Mouse (Mus musculus): ENCODE results near the gene Slc27a5.
A peak's percentile ranks its signal among the peaks of the same experiment; 100 is the strongest.

Slc27a5 gene

DNA sequence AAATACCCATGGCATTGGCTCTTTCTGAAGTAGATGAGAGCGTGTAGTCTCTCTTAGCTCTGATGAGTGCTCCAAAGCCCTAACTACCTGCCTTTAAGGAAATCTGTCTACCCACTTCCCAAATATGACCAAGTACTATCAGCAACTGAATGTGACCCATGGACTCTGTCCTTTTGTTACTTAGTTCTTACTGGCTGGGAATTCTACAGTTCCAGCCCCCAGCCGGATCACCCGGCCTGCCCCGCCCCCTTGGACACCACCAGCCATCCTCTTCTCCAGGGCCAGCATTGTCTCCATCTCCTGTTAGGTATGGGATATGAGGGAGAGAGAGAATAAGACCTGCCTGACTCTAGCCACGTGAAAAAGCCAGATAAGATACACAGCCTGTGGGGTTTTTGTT, at the start of gene Slc27a5:
Slc27a5 (minus strand) TSS at position 140 of the 400 bp plus-strand sequence.
- no peak for DNase-seq

DNA sequence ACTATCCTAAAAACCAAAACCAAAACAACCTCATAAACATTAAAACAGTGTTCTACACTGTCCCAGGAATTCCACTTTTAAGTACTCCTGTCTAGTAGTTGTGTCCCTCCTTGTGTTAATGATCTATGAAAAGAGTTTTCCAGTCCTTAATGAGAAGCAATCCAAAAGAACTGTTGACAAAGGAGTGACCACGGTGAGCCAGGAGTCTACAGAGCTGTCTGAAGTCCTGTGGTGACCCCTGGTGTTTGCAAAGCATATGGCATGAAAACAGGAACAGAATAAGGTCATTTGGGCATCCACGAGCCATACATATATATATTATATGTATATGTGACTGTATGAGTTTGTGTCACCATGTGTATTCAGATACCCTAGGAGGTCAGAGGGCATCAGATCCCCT, 48.1 kb upstream of the Slc27a5 start:
- peak; percentile 81 for DNase-seq

DNA sequence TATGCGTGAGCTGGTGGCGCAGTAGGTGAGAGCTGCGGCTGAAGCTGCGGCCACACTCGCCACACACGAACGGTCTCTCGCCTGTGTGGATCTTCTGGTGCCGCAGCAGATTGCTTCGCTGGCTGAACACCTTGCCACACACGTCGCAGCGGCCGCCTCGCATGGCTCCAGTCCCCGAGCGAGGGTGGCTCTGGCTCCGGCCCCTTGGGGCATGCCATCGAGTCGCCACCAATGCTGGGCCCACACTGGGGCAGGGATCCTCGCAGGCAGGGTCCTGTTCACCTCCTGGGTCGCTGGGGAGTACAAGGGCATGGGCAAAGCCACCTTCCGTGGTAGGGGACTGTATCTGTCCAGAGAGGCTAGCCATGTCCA, 46.2 kb upstream of the Slc27a5 start:
- no peak for DNase-seq

DNA sequence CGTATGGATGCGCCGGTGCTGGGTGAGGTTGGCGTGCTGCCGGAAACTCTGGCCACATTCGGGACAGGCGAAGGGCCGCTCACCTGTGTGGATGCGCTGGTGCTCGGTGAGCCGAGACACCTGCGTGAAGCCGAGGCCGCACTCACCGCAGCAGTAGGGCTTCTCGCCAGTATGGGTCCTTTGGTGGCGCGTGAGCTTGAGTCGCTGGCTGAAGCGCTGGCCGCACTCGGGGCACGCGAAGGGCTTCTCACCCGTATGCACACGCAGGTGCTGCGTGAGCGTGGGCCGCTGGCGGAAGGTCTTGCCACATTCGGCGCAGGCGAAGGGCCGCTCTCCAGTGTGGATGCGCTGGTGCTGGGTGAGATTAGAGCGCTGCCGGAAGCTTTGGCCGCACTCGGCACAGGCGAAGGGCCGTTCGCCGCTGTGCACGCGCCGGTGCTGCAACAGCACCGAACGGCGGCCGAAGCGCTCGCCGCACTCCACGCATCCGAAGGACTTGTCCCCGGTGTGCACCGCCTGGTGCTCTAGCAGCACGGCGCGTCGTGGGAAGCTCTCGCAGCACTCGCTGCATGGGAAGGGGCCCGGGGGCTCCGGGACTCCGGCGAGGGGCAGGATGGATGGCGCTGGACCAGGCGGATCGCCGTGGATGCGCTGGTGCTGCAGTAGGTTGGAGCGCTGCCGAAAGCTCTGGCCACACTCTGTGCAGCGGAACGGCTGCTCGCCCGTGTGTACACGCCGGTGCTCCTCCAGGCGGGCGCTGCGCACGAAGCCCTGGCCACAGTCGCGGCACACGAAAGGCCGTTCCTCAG, 45.7 kb upstream of the Slc27a5 start:
- DNase-seq = peak; percentile 37

DNA sequence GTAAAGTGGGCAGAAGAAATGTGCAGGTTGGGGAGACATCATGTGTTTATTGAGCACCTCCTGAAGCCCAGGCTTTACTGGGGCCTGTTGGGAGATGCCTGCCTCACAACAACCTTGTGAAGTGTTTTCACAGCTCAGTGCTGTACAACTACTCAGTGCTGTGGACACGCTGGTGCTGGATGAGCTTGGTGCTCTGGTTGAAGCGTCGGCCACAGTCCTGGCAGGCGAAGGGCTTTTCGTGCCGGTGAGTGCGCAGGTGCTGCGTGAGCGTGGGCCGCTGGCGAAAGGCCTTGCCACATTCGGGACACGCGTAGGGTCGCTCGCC, 45.1 kb upstream of the Slc27a5 start:
- DNase-seq = no peak

DNA sequence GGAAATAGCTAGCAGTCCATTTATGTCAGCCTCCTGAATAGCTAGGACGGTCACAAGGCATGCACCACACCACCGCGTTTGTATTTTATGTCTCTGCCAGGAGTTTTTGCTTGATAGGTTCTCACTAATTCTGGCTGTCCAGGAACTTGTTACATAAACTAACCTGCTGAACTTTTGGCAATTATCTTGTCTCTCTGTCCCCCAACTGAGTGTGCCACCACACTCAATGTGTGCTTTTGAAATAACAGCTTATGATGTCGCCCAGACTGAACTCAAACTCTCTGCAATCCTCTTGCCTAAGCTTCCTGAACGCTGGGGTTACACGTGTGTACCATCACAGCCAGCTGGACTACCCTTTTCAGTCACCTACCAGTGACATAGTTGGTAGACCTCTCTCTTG, 44.5 kb upstream of the Slc27a5 start:
- DNase-seq = no peak

DNA sequence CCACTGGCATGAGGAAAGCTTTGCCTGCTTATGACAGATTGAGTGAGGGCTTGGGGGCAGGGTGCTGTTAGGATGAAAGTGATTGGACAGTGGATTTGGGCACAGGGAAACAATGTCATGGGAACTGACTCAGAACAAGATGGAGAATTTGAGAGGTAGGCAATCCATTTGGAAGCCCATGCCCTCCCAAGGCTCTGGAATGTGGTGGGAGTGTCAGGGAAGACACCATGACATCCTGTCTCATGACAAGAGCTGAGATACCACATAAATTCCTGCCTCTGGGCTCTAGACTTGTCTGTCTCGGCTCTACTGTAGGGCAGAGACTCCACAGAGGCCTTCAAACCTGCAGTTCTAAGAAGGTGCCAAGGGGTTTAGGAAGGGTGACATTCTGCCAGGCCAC, 43.3 kb upstream of the Slc27a5 start:
- no peak for DNase-seq

DNA sequence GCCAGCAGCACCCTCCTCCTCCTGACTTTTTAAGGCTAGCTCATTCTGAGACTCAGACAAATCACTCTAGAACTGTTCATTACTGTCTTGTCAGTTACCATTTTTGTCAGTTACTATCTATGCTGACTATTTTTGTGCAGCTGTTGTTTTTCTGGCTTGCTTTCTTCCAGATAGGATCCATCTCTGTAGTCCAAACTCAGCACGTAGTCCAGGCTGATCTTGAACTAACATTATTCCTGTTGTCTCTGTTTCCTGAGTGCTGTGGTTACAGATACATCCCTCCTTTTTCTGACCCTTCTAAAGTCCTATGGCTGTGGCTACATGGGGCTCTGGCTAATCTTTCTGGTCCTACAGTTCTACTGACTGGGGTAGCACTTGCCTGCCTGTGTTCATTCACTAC, 41.2 kb upstream of the Slc27a5 start:
- no peak for DNase-seq

DNA sequence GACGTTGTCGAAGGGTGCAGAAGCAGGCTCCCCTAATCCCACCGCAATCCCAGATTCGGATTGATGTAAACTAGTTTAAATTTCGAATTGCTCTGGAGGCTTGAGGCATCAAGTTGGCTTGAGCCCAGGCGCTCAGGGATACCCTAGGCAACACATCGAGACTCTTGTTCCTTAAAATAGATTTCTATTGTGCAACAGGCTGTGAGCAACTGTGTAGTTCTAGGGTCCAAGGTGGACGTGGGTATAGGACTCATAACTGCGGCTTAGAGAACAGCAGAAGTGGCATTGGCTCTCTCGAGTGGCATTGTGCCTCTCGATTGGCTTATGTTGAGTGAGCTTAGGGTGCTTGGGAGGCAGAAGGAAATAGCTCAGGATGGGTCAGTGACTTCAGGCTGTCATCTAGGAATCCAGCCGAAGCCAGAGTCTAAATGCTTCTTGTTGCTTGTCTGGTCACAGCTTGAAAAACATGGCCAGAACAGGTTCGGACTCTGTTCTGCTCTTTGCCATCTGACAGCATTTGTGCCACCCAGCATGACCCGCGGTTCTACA, 40.7 kb upstream of the Slc27a5 start:
- DNase-seq = no peak

DNA sequence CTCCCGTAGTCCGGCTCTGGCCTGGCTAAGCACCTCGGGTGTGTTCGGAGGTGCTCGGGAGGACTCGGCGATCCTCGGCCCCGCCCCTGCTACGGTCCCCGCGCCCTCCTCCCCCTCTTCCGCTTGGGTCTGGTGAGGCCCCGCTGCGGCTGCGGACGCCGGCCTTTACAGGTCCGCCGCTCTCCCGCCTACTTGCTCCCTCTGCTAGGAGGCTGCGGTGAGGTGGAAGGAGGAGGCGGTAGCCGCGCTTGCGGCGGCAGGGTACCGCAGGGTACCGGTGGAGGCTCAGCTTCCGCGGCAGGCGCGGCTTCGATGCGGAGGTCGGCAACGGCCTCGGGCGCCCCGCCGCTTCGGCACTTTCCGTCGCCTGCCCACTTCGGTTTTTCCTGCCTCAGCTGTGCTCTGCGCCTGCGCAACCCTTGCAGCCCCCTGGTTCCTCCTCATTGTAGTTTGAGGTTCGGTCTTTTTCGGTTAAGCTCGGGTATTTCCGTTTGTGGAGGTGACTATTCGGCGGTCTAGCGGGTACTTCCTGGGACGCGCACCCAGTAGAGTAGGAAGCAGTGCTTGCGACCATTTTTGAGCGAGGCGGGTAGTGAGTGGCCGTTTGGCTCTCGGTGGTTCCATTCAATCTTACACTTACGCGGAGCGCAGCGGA, 40.0 kb upstream of the Slc27a5 start, which contains the start of gene Ube2m:
Ube2m (minus strand) TSS at position 375 of the 655 bp plus-strand sequence.
- peak; percentile 100 for DNase-seq

DNA sequence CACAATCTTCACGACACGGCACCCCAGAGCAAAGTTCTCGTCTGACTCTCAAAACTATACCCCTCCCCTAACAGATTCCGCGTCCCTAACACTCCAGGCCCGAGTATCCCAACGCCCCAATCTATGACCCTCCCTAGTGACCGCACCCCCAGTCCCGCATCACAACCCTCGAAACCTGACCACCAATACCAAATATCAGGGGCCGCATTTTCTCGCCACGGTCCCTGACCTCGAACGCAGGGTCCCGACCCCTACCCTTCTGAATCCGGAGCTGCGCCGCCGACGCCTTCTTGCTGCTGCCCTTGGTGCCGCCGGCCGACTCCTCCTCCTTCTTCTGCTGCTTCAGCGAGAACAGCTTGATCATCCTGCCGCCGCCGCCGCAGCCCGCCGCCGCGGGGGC, 39.4 kb upstream of the Slc27a5 start:
- DNase-seq = no peak

DNA sequence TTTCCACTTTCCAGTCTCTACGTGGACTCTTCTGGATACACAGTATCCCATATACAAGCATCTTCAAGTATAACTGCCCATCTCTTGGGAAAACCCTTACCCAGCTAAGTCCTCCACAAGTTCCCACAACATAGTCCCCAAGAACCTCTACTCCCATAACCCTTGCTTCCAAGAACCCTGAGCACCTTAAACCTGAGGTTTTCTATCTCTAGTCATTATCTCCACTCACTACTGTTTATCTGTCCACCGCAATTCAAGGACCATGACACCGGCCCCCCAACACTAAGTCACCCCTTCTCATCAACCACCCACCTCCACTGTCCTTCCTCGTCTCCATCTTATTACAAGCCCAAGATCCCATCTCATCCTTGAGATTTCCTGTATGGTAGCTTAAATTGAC, 38.8 kb upstream of the Slc27a5 start:
- DNase-seq = no peak

DNA sequence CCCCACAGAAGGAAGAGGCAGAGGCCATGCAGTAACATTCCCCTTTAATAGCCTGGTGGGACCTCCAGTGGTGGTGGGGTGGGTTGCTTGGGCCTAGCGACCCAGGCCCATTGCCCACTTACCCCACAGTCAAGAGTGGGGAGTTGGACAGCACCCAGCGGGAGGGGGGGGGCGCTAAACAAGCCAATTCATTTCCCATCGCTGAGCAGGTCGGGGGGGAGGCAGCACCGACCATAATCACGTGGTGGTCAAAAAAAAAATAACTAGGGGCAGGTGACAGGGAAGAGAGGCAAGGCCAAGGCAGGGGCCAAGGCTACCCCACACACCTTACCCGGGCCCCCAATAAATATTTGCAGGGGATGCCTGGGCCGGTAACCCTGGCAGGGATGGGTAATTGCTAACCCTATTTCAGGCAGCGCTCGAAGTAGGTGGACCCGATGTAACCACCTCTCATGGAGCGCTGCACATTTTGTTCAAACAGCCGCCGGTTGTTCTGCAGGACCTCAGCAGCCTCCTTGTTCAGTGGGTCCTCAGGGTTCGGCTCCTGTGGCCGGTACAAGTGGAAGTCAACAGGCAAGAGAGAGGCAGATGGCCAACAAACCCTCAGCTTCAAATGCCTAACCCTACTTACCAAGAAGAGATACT, 37.3 kb upstream of the Slc27a5 start:
- peak; percentile 24 for DNase-seq

DNA sequence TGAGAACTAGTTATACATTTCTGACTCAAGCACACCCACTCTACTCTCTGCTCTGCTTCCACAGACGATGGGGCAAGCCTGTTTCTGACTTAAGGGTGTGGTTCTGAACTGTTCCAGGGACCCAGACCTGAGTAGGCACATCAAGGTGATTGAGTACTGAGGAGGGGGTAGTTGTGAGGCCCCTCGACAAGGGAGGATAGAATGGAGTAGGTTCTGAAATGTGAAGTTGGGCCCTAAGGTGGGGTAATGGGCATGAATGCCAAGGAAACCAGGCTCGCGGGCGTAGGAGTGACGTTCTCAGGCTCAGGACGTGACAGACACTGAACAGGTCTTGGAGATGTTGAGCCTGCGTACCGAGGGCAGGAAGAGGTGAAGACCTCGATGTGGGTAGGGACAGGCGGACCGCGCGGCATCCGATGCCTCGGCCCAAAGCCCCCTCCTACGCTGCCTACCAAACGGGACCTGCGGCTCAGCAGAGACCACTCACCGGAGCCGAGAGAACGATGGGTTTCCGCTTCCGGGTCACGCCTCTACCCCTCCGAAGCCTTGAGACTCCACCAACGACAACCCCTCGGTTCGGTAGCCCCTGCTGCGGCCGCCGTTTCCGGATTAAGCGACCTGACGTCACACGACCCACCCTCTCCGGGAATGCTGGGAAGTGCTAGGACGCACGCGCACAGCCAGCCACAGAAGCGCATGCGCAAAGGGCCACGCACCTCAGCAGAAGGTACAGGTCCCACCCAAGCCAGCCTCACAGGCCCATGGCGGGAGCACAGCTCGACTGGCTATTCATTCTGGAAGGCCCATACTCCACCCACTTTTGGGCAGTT, 36.4 kb upstream of the Slc27a5 start, which contains the start of gene Chmp2a:
Chmp2a (minus strand) TSS at position 660 of the 830 bp plus-strand sequence.
- peak; percentile 98 for DNase-seq

DNA sequence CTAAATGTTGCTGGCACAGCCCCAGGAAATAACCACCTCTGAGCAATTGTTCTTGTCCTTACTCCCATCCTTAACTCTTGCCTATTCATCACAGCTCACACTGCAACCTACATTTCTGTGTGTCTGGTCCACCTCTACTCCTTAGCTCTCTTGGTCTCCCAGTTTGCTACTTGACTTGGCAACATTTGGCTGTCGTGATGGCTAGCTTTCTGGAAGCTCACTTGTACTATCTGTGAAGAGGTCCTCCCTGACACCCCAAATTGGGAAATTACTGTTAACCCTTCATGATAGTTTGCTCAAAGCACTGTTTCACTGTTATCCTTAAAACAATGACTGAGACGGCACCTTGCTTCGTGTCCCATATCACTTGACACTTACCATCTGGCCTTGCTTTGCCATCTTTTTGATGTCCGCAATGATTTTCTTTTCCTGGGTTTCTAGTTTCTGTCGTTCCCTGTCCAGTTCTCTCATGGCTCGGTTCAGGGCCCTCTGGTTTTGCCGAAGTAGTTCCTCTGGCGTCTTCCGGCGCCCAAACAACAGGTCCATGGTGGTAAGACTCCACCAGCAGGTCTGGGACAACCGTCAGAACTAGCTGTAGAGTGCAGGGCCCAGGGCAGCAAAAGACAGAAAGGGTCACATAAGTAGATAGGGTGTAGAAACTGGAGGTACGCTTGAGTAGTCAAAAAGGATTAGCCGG, 35.6 kb upstream of the Slc27a5 start:
- no peak for DNase-seq

DNA sequence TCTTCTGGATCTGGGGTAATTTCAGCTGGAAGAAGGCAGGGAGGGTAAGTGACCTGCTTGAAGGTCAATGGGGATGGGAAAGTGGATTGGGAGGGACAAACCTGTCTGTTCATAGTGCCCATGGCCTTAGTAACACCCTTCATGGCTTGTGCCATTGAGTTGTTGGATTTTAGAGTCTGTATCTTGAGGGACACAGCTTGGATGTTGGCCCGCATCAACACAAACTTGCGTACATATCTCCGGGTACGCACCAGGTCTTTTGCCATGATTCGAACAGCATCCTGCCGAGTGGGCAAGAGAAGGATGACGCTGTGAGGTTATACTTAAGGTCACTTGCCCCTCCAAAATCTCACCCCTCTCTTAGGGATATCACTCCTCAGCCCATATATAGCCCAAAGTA, 34.5 kb upstream of the Slc27a5 start:
- DNase-seq = no peak

DNA sequence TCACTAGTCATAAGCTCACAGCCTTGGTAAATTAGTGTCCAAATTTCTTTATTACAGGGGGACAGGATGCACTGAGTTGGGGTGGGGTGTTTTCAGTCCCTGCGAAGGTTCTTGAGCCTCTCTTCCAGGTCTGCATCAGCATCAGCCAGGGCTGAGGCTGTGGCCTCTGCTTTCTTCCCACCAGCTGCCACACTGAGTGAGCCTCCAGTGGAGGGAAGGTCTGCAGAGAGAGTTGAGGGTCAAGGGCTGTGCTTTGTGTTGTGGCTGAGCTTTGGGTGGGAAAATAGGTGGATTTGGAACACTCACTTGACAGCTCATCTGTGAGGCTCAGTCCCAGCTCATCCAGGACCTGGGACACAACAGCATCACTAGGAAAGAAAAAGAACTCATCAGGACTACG, 34.0 kb upstream of the Slc27a5 start:
- DNase-seq = no peak

DNA sequence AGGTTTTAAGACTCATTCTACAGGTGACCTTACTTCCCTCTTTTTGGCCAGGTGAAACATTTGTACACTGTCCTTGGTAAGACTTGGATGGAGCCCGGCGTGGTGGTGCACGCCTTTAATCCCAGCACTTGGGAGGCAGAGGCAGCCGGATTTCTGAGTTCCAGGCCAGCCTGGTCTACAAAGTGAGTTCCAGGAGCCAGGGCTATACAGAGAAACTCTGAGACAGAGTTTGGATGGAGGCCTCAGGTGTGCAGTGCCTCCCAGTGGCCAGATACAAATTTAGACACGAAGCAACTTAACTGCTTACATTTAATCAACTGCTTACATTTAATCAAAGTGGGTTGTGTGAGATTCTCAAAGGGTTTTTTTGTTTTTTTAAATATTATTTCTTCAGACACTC, 33.1 kb upstream of the Slc27a5 start:
- DNase-seq = peak; percentile 51

DNA sequence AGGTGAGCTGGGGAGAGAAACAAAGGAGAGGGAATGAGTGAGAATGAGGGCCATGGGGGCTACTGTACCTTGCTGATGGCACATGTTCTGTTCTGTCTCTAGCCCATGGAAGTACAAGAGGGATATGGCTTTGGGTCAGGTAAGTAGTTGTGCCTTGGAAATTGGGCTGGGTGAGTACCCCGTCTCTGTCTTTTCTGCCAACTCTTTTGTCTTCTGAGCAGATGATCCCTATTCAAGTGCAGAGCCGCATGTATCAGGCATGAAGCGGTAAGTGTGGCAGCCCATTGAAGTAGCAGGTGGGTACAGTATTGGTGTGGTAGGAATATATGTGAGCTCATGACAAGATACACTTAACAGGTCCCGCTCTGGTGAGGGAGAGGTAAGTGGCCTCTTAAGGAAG, 31.0 kb upstream of the Slc27a5 start:
- no peak for DNase-seq

DNA sequence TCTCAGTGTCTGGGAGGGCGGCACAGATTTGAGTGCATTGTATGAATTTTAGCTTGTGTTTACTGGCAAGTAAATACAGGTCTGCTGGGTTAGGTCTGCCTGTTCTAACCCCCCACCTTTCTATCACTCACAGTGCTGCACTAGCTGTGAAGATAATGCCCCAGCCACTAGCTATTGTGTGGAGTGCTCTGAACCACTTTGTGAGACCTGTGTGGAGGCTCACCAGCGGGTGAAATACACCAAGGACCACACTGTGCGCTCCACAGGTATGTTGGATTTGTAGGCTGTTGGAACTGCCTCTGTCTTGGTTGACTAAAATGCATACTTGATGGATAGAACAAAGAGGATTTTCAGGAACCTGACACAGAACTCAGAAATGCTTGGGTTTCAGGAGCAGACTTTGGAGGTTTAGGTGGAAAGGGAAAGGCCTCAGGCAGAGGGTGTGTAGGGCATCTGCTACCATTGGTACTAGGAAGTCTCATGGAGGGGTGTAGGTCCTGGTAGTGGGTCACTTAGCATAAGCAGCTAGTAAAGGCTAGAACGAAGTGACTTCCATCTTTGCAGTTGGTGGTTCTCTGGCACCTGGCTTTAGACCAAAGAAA, 27.6 kb upstream of the Slc27a5 start:
- no peak for DNase-seq

DNA sequence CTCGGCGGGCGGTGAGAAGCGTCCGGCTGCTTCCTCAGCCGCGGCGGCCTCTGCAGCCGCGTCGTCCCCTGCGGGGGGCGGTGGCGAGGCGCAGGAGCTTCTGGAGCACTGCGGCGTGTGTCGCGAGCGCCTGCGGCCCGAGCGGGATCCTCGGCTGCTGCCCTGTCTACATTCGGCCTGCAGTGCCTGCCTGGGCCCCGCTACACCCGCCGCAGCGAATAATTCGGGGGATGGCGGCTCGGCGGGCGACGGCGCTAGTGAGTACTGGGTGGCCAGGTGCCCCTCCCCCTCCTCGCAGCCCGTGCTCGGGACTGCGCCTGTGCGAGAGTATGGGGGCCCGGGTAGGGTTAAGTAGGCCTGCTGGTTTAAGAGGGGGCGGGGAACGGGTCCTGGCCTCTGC, 26.8 kb upstream of the Slc27a5 start:
- DNase-seq = peak; percentile 83

All from lung, postnatal 10 days (tissue).